Mouse (Mus musculus): ENCODE measurements at regions not wholly inside any gene's neighbourhood (a gene's known extent, or its start where the extent isn't known, plus 50 kb on each side); places are given as distances from the start of the nearest gene placed in this dataset.

DNA sequence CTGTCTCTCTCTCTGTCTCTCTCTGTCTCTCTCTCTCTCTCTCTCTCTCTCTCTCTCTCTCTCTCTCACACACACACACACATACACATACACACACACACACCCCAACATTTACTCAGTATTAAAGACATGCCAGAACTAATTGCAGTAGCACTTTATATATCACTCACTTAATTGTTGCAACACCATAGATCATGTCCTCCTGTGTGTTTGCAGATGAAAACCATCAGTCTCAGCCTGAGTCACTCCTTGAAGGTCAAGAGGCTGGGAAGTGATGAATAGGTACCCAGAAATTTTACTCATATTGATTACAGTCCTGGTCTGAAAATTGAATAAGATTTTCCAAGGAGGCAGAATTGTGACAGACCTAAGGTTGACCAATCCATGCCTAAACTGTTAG is 812.9 kb upstream of the Lrrc6 start:
- no peak for ATAC-seq (replicated peaks in 1 of 2; ENCODE audit: insufficient read depth in 1 of 2, low FRiP score in 2 of 2, low TSS enrichment in 1 of 2, low read depth in 1 of 2, poor library complexity in 2 of 2, severe bottlenecking in 2 of 2)

GRCm38 (mm10) chr15:67305681-67306080 is 805.0 kb upstream of the Lrrc6 start:
- no peak for ATAC-seq (replicated peaks in 1 of 2; ENCODE audit: insufficient read depth in 1 of 2, low FRiP score in 2 of 2, low TSS enrichment in 1 of 2, low read depth in 1 of 2, poor library complexity in 2 of 2, severe bottlenecking in 2 of 2)

DNA sequence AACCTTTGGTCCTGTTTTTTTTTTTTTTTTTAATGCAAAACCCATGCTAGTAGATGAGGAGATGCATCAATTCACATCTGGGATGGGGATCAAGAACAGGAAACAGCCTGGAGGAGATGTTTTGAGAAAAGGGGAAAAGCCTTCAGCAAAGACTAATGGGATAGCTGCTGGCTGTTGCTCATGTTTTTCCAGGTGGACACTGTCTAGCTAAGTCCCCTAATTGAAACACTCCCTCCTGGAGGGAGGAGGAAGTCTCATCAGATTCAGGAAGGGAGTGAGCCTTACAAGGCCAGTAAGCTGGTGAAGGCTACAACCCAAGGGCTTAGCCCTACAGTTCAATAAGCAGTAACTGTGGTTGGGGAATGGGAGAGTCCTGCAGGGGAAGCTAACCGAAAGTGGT is 803.1 kb upstream of the Lrrc6 start:
- ATAC-seq (replicated peaks in 1 of 2; ENCODE audit: insufficient read depth in 1 of 2, low FRiP score in 2 of 2, low TSS enrichment in 1 of 2, low read depth in 1 of 2, poor library complexity in 2 of 2, severe bottlenecking in 2 of 2) = no peak

DNA sequence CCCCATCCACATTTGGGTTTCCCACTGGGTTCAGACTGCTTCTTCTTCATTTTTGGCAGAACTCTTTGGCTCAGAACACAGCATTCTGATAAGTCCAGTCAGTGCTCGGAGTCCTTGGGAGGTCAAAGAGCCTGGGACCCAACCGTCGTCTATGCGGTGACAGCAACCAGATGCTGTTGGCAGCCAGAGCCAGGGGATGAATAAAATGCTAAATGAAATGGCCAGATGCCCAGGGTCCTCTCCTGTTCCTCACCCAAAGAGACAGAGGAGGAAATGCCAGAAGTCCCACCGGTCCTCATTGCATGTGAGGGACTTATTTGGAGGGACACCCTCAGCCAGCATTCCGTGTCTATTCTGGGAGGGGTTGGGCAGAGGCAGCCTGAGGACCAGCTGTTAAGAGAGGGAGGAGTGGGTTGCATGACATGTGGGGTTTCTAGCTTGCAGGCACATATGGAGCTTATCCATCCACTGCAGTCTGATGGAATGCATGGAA is 801.2 kb upstream of the Lrrc6 start:
- ATAC-seq (replicated peaks in 1 of 2; ENCODE audit: insufficient read depth in 1 of 2, low FRiP score in 2 of 2, low TSS enrichment in 1 of 2, low read depth in 1 of 2, poor library complexity in 2 of 2, severe bottlenecking in 2 of 2) = no peak

- no peak for ATAC-seq (replicated peaks in 1 of 2; ENCODE audit: insufficient read depth in 1 of 2, low FRiP score in 2 of 2, low TSS enrichment in 1 of 2, low read depth in 1 of 2, poor library complexity in 2 of 2, severe bottlenecking in 2 of 2)
Observed at GRCm38 (mm10) chr15:67301024-67301423, 800.3 kb upstream of the Lrrc6 start.

DNA sequence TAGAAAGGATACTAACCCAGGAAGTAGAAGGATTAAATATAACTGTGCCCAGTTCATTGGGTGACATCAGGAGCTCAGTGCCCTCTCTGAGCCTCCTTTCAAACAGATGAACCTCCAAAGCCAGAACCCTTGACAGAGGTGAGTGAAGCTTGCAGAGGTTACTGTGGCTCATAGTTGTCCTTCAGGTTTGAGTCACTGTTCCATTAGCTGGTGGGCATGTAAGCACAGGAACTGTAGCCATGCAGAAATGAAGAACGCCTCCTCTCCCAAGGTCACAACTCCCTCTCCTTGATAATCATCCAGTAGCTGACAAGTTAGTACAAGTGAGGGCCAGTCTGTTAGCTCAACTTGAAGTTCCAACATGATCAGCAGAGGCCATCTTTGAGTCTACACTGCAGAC is 794.1 kb upstream of the Lrrc6 start:
- ATAC-seq (replicated peaks in 1 of 2; ENCODE audit: insufficient read depth in 1 of 2, low FRiP score in 2 of 2, low TSS enrichment in 1 of 2, low read depth in 1 of 2, poor library complexity in 2 of 2, severe bottlenecking in 2 of 2) = no peak

- ATAC-seq (replicated peaks in 1 of 2; ENCODE audit: insufficient read depth in 1 of 2, low FRiP score in 2 of 2, low TSS enrichment in 1 of 2, low read depth in 1 of 2, poor library complexity in 2 of 2, severe bottlenecking in 2 of 2) = peak; percentile 80 to 90
Observed at GRCm38 (mm10) chr15:67289749-67290148, 789.0 kb upstream of the Lrrc6 start.

- ATAC-seq (replicated peaks in 1 of 2; ENCODE audit: insufficient read depth in 1 of 2, low FRiP score in 2 of 2, low TSS enrichment in 1 of 2, low read depth in 1 of 2, poor library complexity in 2 of 2, severe bottlenecking in 2 of 2) = no peak
Observed at GRCm38 (mm10) chr15:67284941-67285340, 784.2 kb upstream of the Lrrc6 start.

GRCm38 (mm10) chr15:67283275-67283972 is 782.7 kb upstream of the Lrrc6 start:
- ATAC-seq (replicated peaks in 1 of 2; ENCODE audit: insufficient read depth in 1 of 2, low FRiP score in 2 of 2, low TSS enrichment in 1 of 2, low read depth in 1 of 2, poor library complexity in 2 of 2, severe bottlenecking in 2 of 2) = no peak

DNA sequence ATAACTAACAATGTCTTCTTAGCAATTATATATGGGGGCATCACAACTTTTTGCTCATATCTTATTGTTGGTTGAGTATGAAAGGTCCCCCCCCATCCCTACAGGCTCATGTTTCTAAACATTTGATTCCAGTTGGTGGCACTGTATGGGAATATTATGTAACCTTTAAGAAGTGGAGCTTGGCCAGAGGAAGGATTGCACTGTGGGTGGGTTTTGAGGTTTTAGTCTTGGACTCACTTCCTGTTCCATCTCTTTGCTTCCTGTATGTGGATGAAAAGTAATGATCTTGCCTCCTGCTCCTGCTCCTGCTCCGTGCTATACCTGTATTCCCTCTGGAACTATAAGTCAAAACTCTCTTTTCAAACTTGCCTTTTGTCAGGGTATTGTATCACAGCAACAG is 778.2 kb upstream of the Lrrc6 start:
- ATAC-seq (replicated peaks in 1 of 2; ENCODE audit: insufficient read depth in 1 of 2, low FRiP score in 2 of 2, low TSS enrichment in 1 of 2, low read depth in 1 of 2, poor library complexity in 2 of 2, severe bottlenecking in 2 of 2) = no peak

DNA sequence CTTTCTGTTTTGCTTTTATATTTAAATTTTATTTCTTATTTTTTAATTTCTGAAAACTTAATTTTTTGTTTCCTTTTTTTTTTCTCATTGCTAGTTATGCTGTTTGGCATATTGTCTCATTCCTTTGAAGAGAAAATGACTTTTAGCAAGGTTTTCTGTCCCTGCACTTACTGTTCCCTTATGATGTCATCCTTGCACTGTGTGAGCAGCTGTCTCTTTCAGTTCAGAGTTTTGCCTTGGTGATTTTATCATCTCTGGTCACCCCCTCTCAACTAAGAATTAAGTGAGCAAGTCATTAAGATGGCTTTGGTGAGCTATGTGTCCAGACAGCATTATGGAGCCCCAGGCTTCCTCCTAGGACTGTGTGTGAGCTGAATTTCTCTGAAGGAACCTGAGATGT is 774.3 kb upstream of the Lrrc6 start:
- no peak for ATAC-seq (replicated peaks in 1 of 2; ENCODE audit: insufficient read depth in 1 of 2, low FRiP score in 2 of 2, low TSS enrichment in 1 of 2, low read depth in 1 of 2, poor library complexity in 2 of 2, severe bottlenecking in 2 of 2)

DNA sequence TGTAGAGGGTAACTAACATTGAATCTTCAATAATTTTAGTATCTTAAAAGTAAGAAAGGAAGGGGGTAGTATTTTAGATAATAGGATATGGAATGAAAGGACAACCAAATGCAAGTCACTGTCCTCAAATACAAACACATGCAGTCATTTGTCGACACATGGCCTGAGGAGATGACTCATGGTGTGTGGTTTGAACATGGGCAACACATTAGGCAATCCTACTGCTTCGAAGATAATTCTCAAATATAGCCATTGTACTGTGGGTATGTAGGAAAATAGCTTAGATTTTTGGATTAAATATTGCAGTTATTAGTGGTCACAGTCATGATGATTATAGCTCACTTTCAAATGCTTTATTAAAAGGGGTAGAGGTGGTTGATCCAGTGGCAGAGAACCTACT is 771.7 kb upstream of the Lrrc6 start:
- no peak for ATAC-seq (replicated peaks in 1 of 2; ENCODE audit: insufficient read depth in 1 of 2, low FRiP score in 2 of 2, low TSS enrichment in 1 of 2, low read depth in 1 of 2, poor library complexity in 2 of 2, severe bottlenecking in 2 of 2)

DNA sequence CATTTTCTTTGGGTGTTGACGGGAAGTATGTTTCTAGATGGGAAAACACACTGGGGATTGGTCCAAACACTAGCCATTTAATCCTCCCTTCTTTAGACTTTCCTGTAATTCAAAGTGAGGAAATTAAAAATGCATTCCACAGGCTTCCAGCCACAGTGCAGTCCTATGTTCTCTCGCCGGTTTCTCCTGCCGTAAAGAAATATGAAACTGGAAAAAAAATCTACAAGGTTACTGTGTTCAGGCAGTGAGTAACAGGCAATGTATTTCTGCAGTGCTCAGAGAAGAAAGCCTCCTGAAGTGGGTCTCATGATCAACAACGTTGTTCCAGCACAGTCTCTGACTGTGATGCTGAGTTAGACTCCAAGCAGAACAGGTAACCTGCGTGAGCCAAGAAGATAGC is 763.0 kb upstream of the Lrrc6 start:
- ATAC-seq (replicated peaks in 1 of 2; ENCODE audit: insufficient read depth in 1 of 2, low FRiP score in 2 of 2, low TSS enrichment in 1 of 2, low read depth in 1 of 2, poor library complexity in 2 of 2, severe bottlenecking in 2 of 2) = no peak

DNA sequence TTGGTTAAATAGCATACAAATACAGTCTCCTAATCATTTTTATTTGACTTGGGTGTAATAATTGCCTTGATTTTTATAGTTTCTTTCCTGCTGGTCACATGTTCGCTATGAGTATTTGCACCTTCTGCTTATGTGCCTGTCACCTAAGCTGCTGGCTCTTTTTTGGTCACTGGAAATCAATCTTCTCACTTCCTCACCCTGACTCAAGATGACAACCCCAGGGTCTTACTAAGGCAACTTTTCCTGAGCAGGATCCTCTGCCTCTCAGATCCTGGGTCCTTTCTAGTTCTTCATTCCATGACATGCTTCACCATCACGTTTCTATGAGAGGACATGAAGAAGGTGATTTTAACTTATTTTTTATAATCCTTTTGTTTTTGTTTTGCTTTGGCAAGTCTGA is 762.6 kb upstream of the Lrrc6 start:
- ATAC-seq (replicated peaks in 1 of 2; ENCODE audit: insufficient read depth in 1 of 2, low FRiP score in 2 of 2, low TSS enrichment in 1 of 2, low read depth in 1 of 2, poor library complexity in 2 of 2, severe bottlenecking in 2 of 2) = no peak

GRCm38 (mm10) chr15:67262269-67262668 is 761.6 kb upstream of the Lrrc6 start:
- no peak for ATAC-seq (replicated peaks in 1 of 2; ENCODE audit: insufficient read depth in 1 of 2, low FRiP score in 2 of 2, low TSS enrichment in 1 of 2, low read depth in 1 of 2, poor library complexity in 2 of 2, severe bottlenecking in 2 of 2)

DNA sequence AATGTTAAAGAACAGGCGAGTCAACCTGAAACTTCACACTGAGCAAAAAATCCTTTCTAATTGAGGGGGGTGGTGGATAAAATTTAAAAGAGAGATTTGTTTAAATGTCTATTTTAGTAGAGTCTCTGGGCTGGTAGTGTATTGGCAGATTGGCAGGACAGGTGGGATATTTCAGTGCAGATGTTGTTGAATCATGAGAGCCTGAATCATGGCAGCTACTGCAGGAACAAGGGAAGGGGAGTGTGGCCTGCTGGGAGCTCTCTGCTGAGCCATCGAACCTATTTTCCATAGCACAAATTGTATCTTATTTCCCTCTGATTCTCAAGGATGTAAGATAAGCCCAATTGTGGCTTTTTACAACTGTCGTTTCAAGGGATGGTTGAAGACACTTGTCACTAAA is 760.0 kb upstream of the Lrrc6 start:
- no peak for ATAC-seq (replicated peaks in 1 of 2; ENCODE audit: insufficient read depth in 1 of 2, low FRiP score in 2 of 2, low TSS enrichment in 1 of 2, low read depth in 1 of 2, poor library complexity in 2 of 2, severe bottlenecking in 2 of 2)

DNA sequence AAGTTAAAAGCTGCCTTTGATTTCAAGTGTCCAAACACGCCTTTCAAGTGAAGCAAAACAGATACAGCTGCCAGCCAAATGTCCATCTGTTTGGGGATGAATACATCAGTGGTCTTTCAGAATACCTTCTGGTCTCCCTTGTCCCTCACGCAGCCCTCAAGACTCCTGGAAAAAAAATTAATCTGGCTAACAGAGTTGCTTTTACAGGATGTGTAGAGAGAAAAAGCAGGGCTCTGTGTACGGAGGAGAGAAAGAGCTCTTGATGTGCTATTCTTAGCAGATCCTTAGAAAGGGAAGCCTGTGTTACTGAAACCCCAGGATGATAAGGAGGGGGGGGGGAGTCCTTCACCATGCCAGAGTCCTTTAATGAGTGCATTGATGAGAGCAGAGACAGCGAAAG is 748.4 kb upstream of the Lrrc6 start:
- no peak for ATAC-seq (replicated peaks in 1 of 2; ENCODE audit: insufficient read depth in 1 of 2, low FRiP score in 2 of 2, low TSS enrichment in 1 of 2, low read depth in 1 of 2, poor library complexity in 2 of 2, severe bottlenecking in 2 of 2)

GRCm38 (mm10) chr15:67248471-67248870 is 747.8 kb upstream of the Lrrc6 start:
- ATAC-seq (replicated peaks in 1 of 2; ENCODE audit: insufficient read depth in 1 of 2, low FRiP score in 2 of 2, low TSS enrichment in 1 of 2, low read depth in 1 of 2, poor library complexity in 2 of 2, severe bottlenecking in 2 of 2) = no peak

DNA sequence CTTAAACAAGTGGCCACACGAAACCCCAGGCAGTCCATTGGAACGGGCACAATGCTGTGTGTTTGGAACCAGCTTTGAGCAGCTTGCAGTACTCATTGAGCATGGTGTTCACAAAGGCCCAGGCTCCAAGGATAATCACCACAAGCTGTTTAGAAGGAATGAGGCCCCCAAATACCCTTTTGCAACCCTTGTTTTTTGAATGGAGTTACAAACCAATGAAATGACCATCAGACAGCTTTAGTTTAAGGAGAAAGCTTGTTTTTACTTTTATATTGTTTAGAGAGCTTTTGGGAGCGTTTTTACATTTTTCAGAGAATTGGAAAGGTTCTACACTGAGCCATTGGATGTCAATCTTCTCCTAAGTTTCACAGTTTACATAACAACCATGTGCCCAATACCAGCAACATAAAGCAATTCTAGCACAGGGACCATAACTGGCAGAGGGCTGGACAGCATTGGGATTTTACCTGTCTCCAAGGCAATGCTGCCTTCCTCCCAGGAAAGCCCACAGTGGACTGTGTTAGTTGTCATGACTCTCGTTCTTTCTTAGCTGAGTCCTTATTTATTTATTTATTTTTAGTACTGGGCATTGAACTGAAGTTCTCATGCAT is 745.1 kb upstream of the Lrrc6 start:
- no peak for ATAC-seq (replicated peaks in 1 of 2; ENCODE audit: insufficient read depth in 1 of 2, low FRiP score in 2 of 2, low TSS enrichment in 1 of 2, low read depth in 1 of 2, poor library complexity in 2 of 2, severe bottlenecking in 2 of 2)
